Mouse (Mus musculus): ENCODE results near the gene Gm17651. TPM values are rescaled to one million over a fixed set of nuclear protein-coding genes. Genes with fewer than 3 reads are reported as not detected.

Gm17651 gene
- polyA plus RNA-seq (2012; rRNA removed; ENCODE audit: low replicate concordance) = not detected in 2 replicates

DNA sequence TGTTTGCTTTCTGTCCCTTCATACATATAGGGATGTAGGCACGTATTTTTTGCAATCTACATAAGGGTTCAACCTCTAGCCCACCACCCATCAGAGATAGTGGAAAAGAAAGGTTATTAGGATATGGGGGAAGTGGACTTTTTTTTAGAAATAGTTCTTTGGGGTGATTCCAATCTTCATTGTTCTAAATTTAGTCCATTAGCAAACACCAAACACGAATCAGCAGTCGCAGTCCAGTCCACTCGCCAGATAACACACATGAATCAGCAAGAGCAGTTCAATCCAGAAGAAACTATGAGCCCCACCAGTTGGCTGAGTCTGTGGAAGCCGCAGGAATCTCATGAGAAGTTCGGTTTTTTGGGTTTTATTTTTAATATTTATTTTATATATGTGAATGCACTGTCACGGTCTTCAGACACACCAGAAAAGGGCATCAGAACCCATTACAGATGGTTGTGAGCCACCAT lies at the start of gene Gm17651:
Gm17651 (minus strand) TSS at position 51 of the 467 bp plus-strand sequence.

DNA sequence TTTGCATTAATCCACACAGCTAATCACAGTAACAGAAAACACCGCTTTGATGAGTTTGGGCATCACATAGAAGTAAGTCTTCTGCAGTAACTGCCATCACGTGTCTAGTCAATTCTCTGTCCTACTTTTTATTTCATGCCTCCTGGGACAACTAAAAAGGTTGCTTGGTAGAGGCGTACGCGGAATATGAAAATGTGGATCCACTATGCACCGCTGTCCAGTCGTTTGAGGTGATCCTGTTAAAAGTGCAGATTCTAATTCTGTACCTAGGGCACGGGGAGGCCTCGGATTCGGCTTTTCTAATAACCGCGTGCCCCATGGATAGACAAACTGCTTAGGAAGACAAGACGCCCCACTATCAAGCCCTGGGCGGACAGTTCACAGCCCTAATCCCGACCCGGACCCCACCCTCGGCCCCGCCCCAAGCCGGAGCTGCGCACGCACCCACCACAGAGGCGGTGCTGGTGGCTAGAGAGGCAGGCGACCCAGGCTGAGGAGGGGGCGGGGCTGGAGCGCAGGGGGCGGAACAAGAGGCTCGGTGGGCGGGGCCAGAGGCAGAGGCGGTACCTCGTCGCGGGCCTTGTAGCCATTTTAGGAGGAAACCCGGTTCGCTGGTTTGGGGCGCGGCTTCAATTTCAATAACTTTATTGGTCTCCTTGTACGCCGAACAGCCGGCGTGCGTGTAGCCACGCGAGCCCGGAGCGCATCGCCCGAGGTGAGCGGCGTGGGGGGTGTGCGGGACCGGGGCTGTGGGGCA lies 16.7 kb downstream of the Gm17651 start, which contains the start of gene Prkab2:
Prkab2 (plus strand) TSS at position 539 of the 757 bp plus-strand sequence.

DNA sequence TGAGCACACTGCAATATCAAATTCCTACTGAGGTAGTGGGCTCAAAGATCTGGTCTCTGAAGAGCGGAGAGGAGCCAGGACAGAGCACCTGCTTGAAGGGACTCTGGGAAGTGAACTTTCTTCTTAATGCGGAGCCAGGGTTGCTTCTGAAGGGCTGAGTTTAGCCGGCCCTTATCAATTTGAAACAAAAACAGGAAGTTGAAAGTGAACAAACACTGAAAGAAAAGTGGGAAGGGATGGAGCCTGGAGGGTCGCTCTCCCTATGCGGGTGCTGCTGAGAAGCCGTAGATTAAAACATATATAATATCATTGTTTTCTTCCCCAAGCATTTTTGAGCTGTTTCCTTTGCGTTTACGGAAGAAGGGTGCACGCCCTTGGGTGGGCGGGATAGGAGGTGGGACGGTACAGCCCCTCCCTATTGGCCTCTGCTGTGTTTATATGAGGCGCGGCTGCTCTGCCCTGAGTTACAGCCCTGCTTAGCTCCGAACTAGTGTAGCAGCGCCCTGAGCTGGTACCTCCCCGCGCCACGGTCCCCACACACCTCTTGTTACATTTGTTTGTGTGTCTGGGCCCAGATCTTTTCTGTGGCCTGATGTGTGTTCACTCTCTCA lies 46.0 kb downstream of the Gm17651 start, which contains the start of gene Fmo5:
Fmo5 (plus strand) TSS at position 414 of the 611 bp plus-strand sequence.

Other genes with a start within 250 kb of the Gm17651 start
- 3.3 and 5.0 TPM in 2 replicates for gene Chd1l, start 64.5 kb downstream of the Gm17651 start, polyA plus RNA-seq (2012; rRNA removed; ENCODE audit: low replicate concordance)
- 5.6 and 12.1 TPM in 2 replicates for gene Fmo5, start 45.9 kb downstream of the Gm17651 start, polyA plus RNA-seq (2012; rRNA removed; ENCODE audit: low replicate concordance)
- 4.4 and 34.8 TPM in 2 replicates for gene Prkab2, start 16.5 kb downstream of the Gm17651 start, polyA plus RNA-seq (2012; rRNA removed; ENCODE audit: low replicate concordance)
- 29.2 and 427 TPM in 2 replicates for gene Pde4dip, start 214.0 kb upstream of the Gm17651 start, polyA plus RNA-seq (2012; rRNA removed; ENCODE audit: low replicate concordance)
- 23.9 and 32.7 TPM in 2 replicates for gene Sec22b, start 226.5 kb upstream of the Gm17651 start, polyA plus RNA-seq (2012; rRNA removed; ENCODE audit: low replicate concordance)